Mouse (Mus musculus) lung, embryonic 14.5 days (tissue): ENCODE data around the gene Il13. TPM values are rescaled to one million over a fixed set of nuclear protein-coding genes. Genes with fewer than 3 reads are reported as not detected.
A peak's percentile ranks its signal among the peaks of the same experiment; 100 is the strongest.

Experiments used
- ATAC-seq: fragments of 200-750 bp; cut with Nextera tagmentation; 2 replicates; pipeline ENCODE4 v1.8.0; 2017; ENCODE audit warnings: mild to moderate bottlenecking, moderate TSS enrichment, moderate library complexity; ENCODE audit not compliant: insufficient read depth
- DNase-seq: peaks from one replicate; pipeline ENCODE4 v3.0.0-alpha.2; 2015
- H3K27ac ChIP-seq: fragments of 300-500 bp; sonication (generic); 2 replicates; pipeline ENCODE4 v1.5.1; 2014; ENCODE audit warnings: low read depth, mild to moderate bottlenecking, moderate library complexity
- H3K27me3 ChIP-seq: fragments of 300-500 bp; sonication (generic); 2 replicates; pipeline ENCODE4 v1.6.1; 2014; ENCODE audit warnings: low read length, control low read depth; ENCODE audit not compliant: insufficient read depth
- H3K36me3 ChIP-seq: fragments of 300-500 bp; sonication (generic); 2 replicates; pipeline ENCODE4 v1.6.1; 2014; ENCODE audit warnings: control low read depth; ENCODE audit not compliant: insufficient read depth
- H3K4me1 ChIP-seq: fragments of 300-500 bp; sonication (generic); 2 replicates; pipeline ENCODE4 v1.6.1; 2014; ENCODE audit warnings: antibody characterized with exemption, control low read depth; ENCODE audit not compliant: insufficient read depth
- H3K4me2 ChIP-seq: fragments of 300-500 bp; sonication (generic); 2 replicates; pipeline ENCODE4 v1.6.1; 2014; ENCODE audit warnings: mild to moderate bottlenecking
- H3K4me3 ChIP-seq: fragments of 300-500 bp; sonication (generic); 2 replicates; pipeline ENCODE4 v1.5.1; 2014; ENCODE audit warnings: low read depth, low read length
- H3K9ac ChIP-seq: fragments of 300-500 bp; sonication (generic); 2 replicates; pipeline ENCODE4 v1.6.1; 2014
- H3K9me3 ChIP-seq: fragments of 300-500 bp; sonication (generic); 2 replicates; pipeline ENCODE4 v1.6.1; 2016; ENCODE audit warnings: low read depth, low read length, control low read depth
- CTCF ChIP-seq: IDR thresholded peaks from 2 replicates; pipeline ENCODE4 v1.5.1; 2016; ENCODE audit warnings: antibody characterized with exemption, low read depth
- WGBS: fragments of 180-500 bp; shearing (Covaris S2); extraction: QIAGEN DNeasy Blood & Tissue Kit; methylation state at CpG from one replicate; pipeline ENCODE4 v1.1.7; 2014; 5-methylcytosine and 5-hydroxymethylcytosine counted together
- polyA plus RNA-seq: library from polyadenylated mRNA; unstranded; fragments of >200 nt; fragmentation: Nextera tagmentation; extraction: Ambion mirVana; gene quantifications from 2 replicates; pipeline ENCODE4 v1.2.1, GENCODE M21; 2014

Il13 gene
- polyA plus RNA-seq: not detected in 2 replicates

DNA sequence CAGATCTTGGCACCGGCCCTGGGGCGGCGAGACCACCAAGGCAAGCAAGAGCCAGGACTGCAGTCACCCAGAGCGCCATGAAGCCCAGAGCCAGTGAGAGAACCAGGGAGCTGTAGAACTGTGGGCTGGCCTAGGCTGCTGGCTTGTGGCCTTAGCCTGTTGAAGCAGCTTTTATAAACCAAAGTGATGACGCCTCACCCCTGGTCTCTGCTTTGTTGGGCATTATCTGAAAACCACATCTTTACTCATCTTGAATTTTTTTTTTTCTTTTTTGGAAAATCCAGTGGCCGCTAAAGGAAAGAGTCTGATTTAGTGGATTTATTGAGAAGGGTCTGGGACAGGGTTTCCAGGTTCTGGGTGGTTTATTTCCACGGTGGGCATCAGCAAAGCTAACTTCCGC, at the start of gene Il13:
Gene Il13 (minus strand): TSS at position 147 of the 400 bp plus-strand sequence.
- Histone ChIP-seq H3K27ac (no peak within 1 kb of the TSS), H3K27me3 (peaks cover 26% of the 10 kb centered on the region), H3K36me3 (no peaks in the 10 kb centered on the region), H3K4me2 (no peak within 1 kb of the TSS), H3K9me3 (no peaks in the 10 kb centered on the region), H3K9ac (no peak within 1 kb of the TSS), H3K4me3 (no peak within 1 kb of the TSS), H3K4me1 (no peaks in the 10 kb centered on the region)
- DNase-seq: no peak
- WGBS: 91% methylated on average over 8 of the region's 8 CpGs
- no peak for TF ChIP-seq CTCF
- ATAC-seq: no peak

DNA sequence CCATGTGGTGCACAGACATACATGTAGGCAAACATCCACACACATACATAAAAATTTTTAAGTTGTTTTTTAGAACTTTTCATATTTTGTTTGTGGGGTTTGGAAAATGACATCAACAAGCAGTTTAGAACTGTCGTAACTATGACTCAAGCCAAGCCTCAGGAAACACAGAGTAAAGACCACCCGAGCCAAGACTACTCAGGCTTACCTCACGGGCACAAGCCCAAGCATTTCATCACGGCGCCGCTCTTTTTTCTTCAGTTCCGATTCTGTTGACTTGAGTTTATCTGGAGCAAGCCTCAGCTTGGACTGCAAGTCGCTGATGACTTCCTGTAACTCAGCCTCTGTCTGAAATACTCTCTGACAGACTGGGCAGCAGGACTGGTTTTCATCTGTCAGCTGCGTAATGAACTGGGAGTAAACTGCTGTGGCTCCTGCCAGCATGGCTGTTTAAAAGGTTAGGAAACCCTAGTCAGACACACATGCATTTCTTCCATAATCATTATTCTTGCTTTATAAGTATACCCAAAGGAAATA, 48.6 kb upstream of the Il13 start:
- H3K9ac ChIP-seq: no peak overlapping the region
- TF ChIP-seq CTCF: no peak
- no peaks in the 10 kb centered on the region for H3K4me1 ChIP-seq
- DNase-seq (peak; percentile 72), ATAC-seq (peak; percentile 62; the same call in 1 of the 2 replicates)
- H3K36me3 ChIP-seq: peaks cover 52% of the 10 kb centered on the region
- no peak overlapping the region for H3K4me2 ChIP-seq
- no peak overlapping the region for H3K4me3 ChIP-seq
- no peaks in the 10 kb centered on the region for H3K9me3 ChIP-seq
- WGBS: 52% methylated on average over 9 of the region's 9 CpGs
- H3K27ac ChIP-seq: peak overlapping the region; percentile 54
- no peaks in the 10 kb centered on the region for H3K27me3 ChIP-seq

DNA sequence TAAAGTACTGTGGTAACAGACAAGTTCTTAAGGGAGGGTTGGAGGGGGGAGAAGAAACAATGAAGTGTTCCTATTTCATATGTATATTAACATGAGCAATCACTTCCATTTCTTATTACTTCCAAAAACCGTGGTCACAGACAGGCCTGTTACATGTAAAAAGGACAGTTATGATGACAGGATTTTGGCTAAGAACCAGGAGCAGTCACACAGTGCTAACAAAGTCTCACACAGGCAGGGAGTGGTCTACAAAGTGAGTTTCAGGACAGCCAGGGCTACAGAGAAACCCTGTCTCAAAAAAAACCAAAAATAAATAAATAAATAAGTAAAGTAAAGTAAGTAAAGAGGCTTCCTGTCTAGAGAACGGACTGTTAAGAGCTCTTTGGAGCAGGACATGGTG, 47.7 kb upstream of the Il13 start:
- Histone ChIP-seq H3K36me3 (peaks cover 50% of the 10 kb centered on the region), H3K27ac (peak overlapping the region; percentile 54; the same call in 1 of the 2 replicates), H3K4me1 (no peaks in the 10 kb centered on the region), H3K4me2 (no peak overlapping the region), H3K9ac (no peak overlapping the region), H3K27me3 (no peaks in the 10 kb centered on the region), H3K4me3 (no peak overlapping the region), H3K9me3 (no peaks in the 10 kb centered on the region)
- 32% methylated on average over 2 of the region's 2 CpGs for WGBS
- ATAC-seq (peak; percentile 68), DNase-seq (peak; percentile 78)
- TF ChIP-seq CTCF: no peak

DNA sequence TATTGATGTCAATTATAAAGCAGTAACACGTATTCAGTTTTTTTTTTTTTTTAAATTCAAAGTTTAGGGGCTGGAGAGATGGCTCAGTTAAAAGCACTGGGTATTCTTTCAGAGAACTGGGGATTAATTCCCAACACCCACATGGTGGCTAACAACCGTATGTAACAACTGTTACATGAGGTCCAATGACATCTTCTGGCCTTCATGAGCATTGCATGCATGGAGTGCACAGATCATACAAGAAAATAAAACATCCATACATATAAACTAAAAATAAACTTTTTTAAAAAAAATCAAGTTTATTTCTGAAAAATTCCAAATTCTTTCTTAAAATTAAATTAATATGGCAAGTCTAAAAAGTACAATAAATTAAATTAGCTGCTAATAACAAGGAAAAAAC, 47.2 kb upstream of the Il13 start:
- H3K36me3 ChIP-seq: peaks cover 54% of the 10 kb centered on the region
- no peak overlapping the region for H3K9ac ChIP-seq
- no peaks in the 10 kb centered on the region for H3K4me1 ChIP-seq
- WGBS: 83% methylated on average over 2 of the region's 2 CpGs
- H3K4me3 ChIP-seq: no peak overlapping the region
- ATAC-seq (no peak), DNase-seq (no peak)
- no peak overlapping the region for H3K4me2 ChIP-seq
- H3K9me3 ChIP-seq: no peaks in the 10 kb centered on the region
- H3K27me3 ChIP-seq: no peaks in the 10 kb centered on the region
- peak; percentile 17; the same call in 1 of the 2 replicates for TF ChIP-seq CTCF
- H3K27ac ChIP-seq: no peak overlapping the region

DNA sequence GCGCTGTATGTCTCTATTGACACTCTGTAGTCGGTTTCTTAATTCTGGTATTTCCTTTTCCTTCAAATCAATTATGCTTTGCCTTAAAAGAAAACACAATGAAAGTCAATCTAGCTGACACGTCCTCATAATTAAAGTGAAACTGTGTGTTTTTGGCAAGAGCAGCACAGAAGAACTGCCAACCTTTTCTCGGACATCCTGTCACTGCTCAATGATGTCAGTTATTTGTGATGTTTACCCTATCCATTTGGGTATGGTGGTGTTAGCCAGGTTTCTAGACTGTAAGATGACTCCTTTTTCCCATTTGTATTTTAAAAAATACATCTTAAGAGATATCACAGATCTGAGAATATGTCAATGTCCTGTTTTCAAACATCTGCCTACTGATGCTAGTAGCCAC, 45.6 kb upstream of the Il13 start:
- Histone ChIP-seq H3K36me3 (peaks cover 51% of the 10 kb centered on the region), H3K27me3 (no peaks in the 10 kb centered on the region)

GRCm38 (mm10) chr11:53671414-53671813, 36.9 kb upstream of the Il13 start:
- Histone ChIP-seq H3K4me2 (no peak overlapping the region), H3K4me1 (no peaks in the 10 kb centered on the region), H3K9me3 (no peaks in the 10 kb centered on the region), H3K27ac (no peak overlapping the region), H3K27me3 (no peaks in the 10 kb centered on the region), H3K4me3 (no peak overlapping the region), H3K9ac (no peak overlapping the region), H3K36me3 (peaks cover 66% of the 10 kb centered on the region)
- no peak for TF ChIP-seq CTCF
- WGBS: 95% methylated on average over 4 of the region's 4 CpGs
- DNase-seq (no peak), ATAC-seq (no peak)

More for the DNA sequence above, 45.6 kb upstream of the Il13 start:
- Histone ChIP-seq H3K4me3 (no peak overlapping the region), H3K4me2 (no peak overlapping the region), H3K4me1 (no peaks in the 10 kb centered on the region), H3K9me3 (no peaks in the 10 kb centered on the region), H3K9ac (no peak overlapping the region), H3K27ac (no peak overlapping the region)
- DNase-seq (no peak), ATAC-seq (no peak)
- no peak for TF ChIP-seq CTCF
- 68% methylated on average over 4 of the region's 4 CpGs for WGBS

DNA sequence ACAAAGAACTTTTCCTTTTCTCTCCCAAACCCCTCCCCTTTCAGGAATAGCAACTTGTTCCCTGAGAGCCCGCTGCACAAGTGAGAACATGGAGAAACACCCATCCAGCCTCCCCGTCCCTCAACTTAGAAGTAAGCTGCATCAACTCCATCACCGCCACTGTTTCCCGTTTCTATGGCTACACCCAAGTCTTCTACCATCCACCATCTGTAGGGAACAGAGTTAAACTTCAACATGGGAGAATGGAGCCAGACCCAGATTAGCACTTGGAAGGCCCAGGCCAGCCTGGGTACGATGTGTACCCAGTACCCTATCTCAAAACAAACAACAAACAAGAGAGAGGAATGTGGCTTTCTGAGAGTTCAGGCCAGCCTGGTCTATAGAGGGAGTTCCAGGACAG, 29.6 kb upstream of the Il13 start:
- Histone ChIP-seq H3K4me2 (no peak overlapping the region), H3K4me1 (no peaks in the 10 kb centered on the region), H3K36me3 (peaks cover 51% of the 10 kb centered on the region), H3K9ac (no peak overlapping the region), H3K9me3 (no peaks in the 10 kb centered on the region), H3K27ac (no peak overlapping the region), H3K27me3 (no peaks in the 10 kb centered on the region), H3K4me3 (no peak overlapping the region)
- ATAC-seq: no peak
- DNase-seq: no peak
- TF ChIP-seq CTCF: no peak
- 73% methylated on average over 5 of the region's 5 CpGs for WGBS
